Mouse (Mus musculus): ENCODE data around the gene Pex11a. TPM values are rescaled to one million over a fixed set of nuclear protein-coding genes. Genes with fewer than 3 reads are reported as not detected.
"Not testable (repeated sequence)": the region's sequence is repeated elsewhere in the genome, so short reads cannot be mapped to it uniquely, and the experiment has no call there.

Gene Pex11a
- 8.4 TPM in 2 replicates for polyA plus RNA-seq (2014; fragmentation: Nextera tagmentation; extraction: Ambion mirVana)

DNA sequence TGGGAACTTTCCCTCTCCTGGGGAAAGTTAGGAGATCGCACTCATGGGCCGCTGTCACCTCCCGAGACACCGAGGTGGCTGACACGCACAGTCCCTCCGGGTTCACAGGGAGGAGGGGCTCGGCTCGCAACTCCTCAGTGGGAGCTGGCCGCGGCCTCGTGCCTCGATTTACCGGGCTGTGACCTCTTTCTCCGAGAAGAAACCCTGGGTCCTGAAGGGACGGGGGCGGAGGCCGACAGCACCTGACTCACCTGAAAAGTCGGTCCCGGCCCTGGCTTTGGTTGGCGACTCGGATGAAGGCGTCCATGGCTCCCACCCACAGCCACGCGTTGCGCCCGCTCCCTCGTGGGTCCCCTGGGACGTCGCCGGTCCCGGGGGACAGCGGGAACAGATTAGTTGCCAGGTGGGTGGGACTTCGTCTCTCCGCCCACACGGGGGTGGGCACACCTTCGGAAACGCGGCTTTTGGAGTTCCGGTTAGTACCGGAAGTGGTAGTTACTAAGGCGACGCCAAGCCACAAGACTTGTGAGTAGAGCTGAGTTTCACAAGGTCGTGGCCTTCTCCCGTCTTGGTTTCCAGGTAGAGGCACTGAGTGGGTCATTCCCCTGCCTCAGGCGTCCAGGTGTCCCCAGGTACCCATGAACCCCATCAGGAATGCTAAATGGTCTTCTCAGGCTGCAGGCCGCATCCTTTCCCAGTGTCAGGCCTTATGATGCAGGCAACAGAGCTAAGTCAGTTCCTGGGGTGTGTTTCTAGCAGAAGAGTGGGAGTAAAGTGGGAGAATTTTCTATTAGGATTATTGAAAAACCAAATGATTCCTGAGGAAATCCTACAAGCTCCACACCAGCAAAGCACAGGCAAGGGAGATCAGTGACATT lies at the start of gene Pex11a, which contains the start of gene Wdr93:
TSS of gene Pex11a (minus strand) at position 473 of the 878 bp plus-strand sequence.
TSS of gene Wdr93 (plus strand) at position 505 of the 878 bp plus-strand sequence.
- ATAC-seq (ENCODE audit: low FRiP score) (peak; percentile 81), DNase-seq (ENCODE audit: low spot score, missing footprints) (peak; percentile 95)
- H3K9ac ChIP-seq (ENCODE audit: low read length) = peak within 1 kb of the TSS; percentile 71
- H3K4me3 ChIP-seq (ENCODE audit: low read depth, low read length) = peak within 1 kb of the TSS; percentile 69
- H3K27ac ChIP-seq (ENCODE audit: low read depth, low read length) = no peak within 1 kb of the TSS
- peak within 1 kb of the TSS; percentile 100 for H3K4me2 ChIP-seq
- no peaks in the 10 kb centered on the region for H3K27me3 ChIP-seq (ENCODE audit: control insufficient read depth, insufficient read depth, low read length)
- no peaks in the 10 kb centered on the region for H3K36me3 ChIP-seq (ENCODE audit: control insufficient read depth, insufficient read depth, low read length)
- H3K9me3 ChIP-seq (ENCODE audit: control insufficient read depth, low read length) = no peaks in the 10 kb centered on the region
- 3% methylated on average over 44 of the region's 46 CpGs for WGBS
- H3K4me1 ChIP-seq (ENCODE audit: control insufficient read depth, insufficient read depth, low read length) = no peaks in the 10 kb centered on the region; the same call in 1 of the 2 replicates

DNA sequence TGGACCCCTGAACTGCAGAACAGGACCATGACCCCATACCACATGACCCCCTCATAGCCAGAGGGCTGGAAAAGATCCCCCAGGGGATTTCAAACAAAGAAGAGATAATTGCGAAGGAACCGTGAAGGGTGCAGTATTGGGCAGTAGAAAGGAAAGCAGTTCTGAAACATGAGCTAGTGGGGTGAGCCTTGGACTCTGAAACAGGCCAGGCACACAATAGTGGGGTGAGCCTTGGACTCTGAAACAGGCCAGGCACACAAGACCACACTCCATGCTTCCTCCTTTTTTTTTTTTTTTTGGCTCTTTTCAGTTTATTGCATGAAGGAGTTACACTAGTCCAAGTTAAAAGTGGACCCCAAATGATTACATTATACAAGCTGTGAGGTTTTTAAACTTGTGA lies 46.9 kb upstream of the Pex11a start:
- WGBS = 21% methylated on average over 2 of the region's 2 CpGs

DNA sequence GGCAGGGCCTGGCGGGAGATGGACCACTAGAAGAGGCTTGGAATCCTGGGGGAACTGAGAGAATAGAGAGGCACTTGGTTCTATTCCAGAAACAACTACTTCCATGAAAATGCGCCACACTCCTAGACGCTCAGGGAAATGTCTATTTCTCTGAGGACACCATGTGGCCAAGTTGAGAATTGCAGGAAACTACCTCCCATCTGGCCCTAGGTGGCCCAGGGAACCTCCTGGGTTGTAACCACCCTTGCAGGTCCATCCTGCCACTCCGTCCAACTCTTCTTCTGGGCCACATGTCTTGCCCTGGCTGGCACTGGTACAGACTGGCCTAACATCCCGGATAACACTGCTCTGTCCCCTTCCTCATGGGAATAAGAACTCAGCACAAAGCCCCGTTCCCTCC lies 43.4 kb upstream of the Pex11a start:
- Histone ChIP-seq H3K27ac (ENCODE audit: low read depth, low read length) (no peak overlapping the region), H3K4me2 (no peak overlapping the region), H3K4me3 (ENCODE audit: low read depth, low read length) (no peak overlapping the region), H3K9ac (ENCODE audit: low read length) (no peak overlapping the region), H3K4me1 (ENCODE audit: control insufficient read depth, insufficient read depth, low read length) (no peaks in the 10 kb centered on the region; the same call in 1 of the 2 replicates), H3K36me3 (ENCODE audit: control insufficient read depth, insufficient read depth, low read length) (no peaks in the 10 kb centered on the region), H3K27me3 (ENCODE audit: control insufficient read depth, insufficient read depth, low read length) (peaks cover 4% of the 10 kb centered on the region), H3K9me3 (ENCODE audit: control insufficient read depth, low read length) (no peaks in the 10 kb centered on the region)
- WGBS = 18% methylated on average over 6 of the region's 6 CpGs
- ATAC-seq (ENCODE audit: low FRiP score) = peak; percentile 58; the same call in 1 of the 2 replicates
- DNase-seq (ENCODE audit: low spot score, missing footprints) = peak; percentile 98

More for the DNA sequence above, 46.9 kb upstream of the Pex11a start:
- not testable (repeated sequence) for H3K4me2 ChIP-seq; H3K4me1 ChIP-seq (ENCODE audit: control insufficient read depth, insufficient read depth, low read length); H3K4me3 ChIP-seq (ENCODE audit: low read depth, low read length); H3K9ac ChIP-seq (ENCODE audit: low read length); H3K9me3 ChIP-seq (ENCODE audit: control insufficient read depth, low read length); H3K27ac ChIP-seq (ENCODE audit: low read depth, low read length); ATAC-seq (ENCODE audit: low FRiP score); H3K36me3 ChIP-seq (ENCODE audit: control insufficient read depth, insufficient read depth, low read length)
- DNase-seq (ENCODE audit: low spot score, missing footprints) = peak; percentile 19
- peaks cover 36% of the 10 kb centered on the region for H3K27me3 ChIP-seq (ENCODE audit: control insufficient read depth, insufficient read depth, low read length)

DNA sequence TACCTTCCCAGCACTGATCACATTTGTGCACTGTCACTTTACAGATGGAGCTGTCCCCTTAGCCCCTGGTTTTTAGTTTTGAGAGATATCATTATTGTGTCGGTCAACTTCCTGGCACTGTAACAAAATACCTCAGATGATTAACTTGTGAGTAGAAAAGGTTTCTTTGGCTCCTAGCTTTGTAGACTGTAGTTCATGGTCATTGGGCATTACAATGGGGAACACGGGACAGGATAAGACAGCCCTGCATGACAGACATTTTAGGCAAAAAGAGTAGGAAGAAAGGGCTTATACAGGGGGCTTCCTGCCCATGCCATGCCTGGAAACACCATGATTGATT lies 39.6 kb upstream of the Pex11a start:
- peak; percentile 74 for DNase-seq (ENCODE audit: low spot score, missing footprints)
- Histone ChIP-seq H3K36me3 (ENCODE audit: control insufficient read depth, insufficient read depth, low read length) (no peaks in the 10 kb centered on the region), H3K4me2 (no peak overlapping the region), H3K27ac (ENCODE audit: low read depth, low read length) (no peak overlapping the region), H3K9ac (ENCODE audit: low read length) (no peak overlapping the region), H3K27me3 (ENCODE audit: control insufficient read depth, insufficient read depth, low read length) (no peaks in the 10 kb centered on the region), H3K4me1 (ENCODE audit: control insufficient read depth, insufficient read depth, low read length) (no peaks in the 10 kb centered on the region), H3K9me3 (ENCODE audit: control insufficient read depth, low read length) (no peaks in the 10 kb centered on the region), H3K4me3 (ENCODE audit: low read depth, low read length) (no peak overlapping the region)
- no peak for ATAC-seq (ENCODE audit: low FRiP score)
- 89% methylated on average over 2 of the region's 2 CpGs for WGBS

DNA sequence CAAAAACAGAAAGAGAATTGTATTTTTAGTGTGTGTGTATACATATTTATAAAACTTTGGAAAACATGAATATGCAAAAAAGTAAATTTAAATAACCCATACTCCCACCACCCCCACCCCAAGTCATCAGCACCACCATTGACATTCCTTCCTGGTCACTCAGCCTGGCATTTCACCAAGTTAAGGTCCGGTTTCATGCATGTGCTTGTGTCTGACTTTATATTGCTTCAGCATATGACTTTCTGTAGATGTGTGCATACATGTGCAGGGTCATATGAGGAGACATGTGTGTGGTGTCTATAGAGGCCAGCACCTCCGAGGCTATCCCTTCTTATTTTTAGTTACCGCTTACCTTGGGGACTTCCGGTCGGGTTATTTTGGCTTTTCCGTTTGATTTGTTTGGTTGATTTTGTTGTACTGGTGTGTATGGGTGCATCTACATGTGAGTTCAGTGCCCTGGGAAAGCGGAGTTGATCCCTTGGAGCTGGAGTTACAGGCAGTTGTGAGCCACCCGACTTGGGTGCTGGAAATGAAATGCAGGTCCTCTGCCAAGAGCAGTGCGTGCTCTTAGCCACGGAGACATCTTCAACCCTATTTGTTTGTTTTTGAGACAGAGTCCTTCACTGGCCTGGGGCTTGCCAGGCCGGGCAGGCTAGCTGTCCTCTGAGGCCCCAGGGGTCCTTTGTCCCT lies 39.0 kb upstream of the Pex11a start:
- no peaks in the 10 kb centered on the region for H3K4me1 ChIP-seq (ENCODE audit: control insufficient read depth, insufficient read depth, low read length)
- no peak for ATAC-seq (ENCODE audit: low FRiP score)
- peak; percentile 72 for DNase-seq (ENCODE audit: low spot score, missing footprints)
- no peaks in the 10 kb centered on the region for H3K9me3 ChIP-seq (ENCODE audit: control insufficient read depth, low read length)
- H3K9ac ChIP-seq (ENCODE audit: low read length) = no peak overlapping the region
- H3K27me3 ChIP-seq (ENCODE audit: control insufficient read depth, insufficient read depth, low read length) = no peaks in the 10 kb centered on the region
- H3K36me3 ChIP-seq (ENCODE audit: control insufficient read depth, insufficient read depth, low read length) = no peaks in the 10 kb centered on the region
- H3K4me2 ChIP-seq = no peak overlapping the region
- H3K4me3 ChIP-seq (ENCODE audit: low read depth, low read length) = no peak overlapping the region
- WGBS = 79% methylated on average over 11 of the region's 11 CpGs
- no peak overlapping the region for H3K27ac ChIP-seq (ENCODE audit: low read depth, low read length)

DNA sequence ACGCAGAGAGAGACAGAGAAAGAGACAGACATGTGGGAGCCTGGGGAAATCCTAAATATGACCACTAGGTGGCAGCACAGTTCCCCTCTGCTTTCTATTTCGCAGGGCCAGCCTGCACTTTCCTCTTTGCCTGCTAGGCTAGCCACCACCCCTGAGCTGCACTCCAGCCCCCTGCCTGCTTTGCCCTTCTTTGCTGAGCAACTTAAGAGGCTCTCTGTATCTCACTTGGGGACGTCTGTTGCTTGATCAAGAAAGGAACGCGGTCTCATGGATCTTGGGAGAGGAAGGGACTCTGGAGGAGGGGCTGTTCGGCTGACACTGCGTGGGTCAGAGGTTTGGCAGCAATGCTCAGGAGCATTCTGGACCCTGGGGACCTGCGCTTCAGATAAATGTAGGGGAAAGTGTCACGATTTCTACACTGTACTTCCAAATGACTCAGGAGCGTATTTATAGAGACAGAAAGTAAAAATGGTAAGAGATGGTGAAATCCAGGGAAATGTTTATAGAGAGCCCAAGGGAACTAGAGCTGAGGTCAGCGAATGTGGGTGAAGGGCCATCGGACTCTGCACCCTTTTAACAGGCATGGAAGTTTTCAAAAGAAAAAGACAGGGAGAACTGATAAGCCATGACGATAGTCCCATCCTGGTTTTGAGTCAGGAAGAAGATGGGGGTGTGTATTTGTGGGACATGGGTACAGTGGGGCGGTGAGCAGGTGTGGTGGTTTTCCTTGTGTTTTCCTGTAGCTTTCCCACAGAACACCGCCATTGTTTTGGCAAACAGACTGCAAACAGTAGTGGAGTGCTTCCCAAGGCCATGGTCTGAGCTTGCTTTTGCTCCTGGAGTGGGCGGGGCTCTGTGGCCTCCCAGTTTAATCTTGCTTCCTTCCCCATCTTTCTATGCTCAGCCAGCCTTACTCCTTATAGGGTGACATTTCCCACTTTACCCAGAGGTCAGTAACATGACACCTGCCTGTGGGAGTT lies 38.0 kb upstream of the Pex11a start:
- ATAC-seq (ENCODE audit: low FRiP score) (peak; percentile 33; the same call in 1 of the 2 replicates), DNase-seq (ENCODE audit: low spot score, missing footprints) (peak; percentile 98)
- Histone ChIP-seq H3K4me2 (peak overlapping the region; percentile 26), H3K27ac (ENCODE audit: low read depth, low read length) (no peak overlapping the region), H3K27me3 (ENCODE audit: control insufficient read depth, insufficient read depth, low read length) (no peaks in the 10 kb centered on the region), H3K4me1 (ENCODE audit: control insufficient read depth, insufficient read depth, low read length) (no peaks in the 10 kb centered on the region), H3K4me3 (ENCODE audit: low read depth, low read length) (no peak overlapping the region), H3K9ac (ENCODE audit: low read length) (no peak overlapping the region), H3K36me3 (ENCODE audit: control insufficient read depth, insufficient read depth, low read length) (no peaks in the 10 kb centered on the region), H3K9me3 (ENCODE audit: control insufficient read depth, low read length) (no peaks in the 10 kb centered on the region)
- 30% methylated on average over 16 of the region's 16 CpGs for WGBS

DNA sequence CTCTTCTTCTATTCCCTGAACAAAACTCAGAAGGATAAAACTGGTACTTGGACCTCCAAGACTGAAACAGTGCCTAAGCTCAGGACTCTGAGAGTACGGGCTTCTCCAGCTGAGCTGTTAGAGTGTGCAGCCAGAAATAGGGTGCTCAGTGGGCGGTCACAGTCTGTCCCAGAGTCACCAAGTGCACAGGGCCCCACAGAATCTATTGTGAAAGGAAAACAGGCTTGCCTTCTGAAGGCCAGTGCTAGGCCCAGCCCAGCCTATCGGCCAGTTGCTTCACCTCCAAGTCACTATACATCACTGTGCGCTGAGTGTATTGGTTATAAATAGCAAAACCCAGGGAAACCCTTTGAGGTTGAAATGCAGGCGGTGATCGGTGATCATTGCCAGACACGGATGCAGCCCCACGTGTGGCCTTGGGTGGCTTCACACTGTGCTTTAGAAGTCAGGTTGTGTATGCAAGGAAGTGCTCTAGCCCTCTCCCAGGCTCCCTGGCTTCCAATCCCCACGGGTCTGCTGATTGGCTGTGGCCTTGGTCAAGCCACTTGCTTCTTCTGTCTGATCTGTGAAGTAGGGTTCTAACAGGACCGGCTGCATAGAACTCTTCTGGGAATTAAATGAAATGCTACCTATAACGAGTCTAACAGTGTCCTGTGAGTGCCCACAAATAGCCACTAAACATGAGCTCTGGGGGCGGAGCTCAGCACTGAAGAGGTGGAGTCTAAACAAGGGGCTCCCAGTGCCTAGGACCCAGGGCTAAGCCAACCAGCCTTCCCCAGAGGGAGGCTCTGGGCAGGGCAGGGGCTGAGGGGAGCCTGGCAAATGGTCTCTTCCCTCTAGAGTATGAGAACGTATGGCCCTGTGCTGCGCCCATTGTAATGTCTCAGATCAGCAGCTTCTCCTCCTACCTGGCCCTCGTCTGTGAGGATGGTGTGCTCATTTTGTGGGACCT lies 28.9 kb upstream of the Pex11a start:
- Histone ChIP-seq H3K4me3 (ENCODE audit: low read depth, low read length) (no peak overlapping the region), H3K4me2 (no peak overlapping the region), H3K9me3 (ENCODE audit: control insufficient read depth, low read length) (no peaks in the 10 kb centered on the region), H3K4me1 (ENCODE audit: control insufficient read depth, insufficient read depth, low read length) (no peaks in the 10 kb centered on the region), H3K9ac (ENCODE audit: low read length) (no peak overlapping the region), H3K36me3 (ENCODE audit: control insufficient read depth, insufficient read depth, low read length) (no peaks in the 10 kb centered on the region), H3K27me3 (ENCODE audit: control insufficient read depth, insufficient read depth, low read length) (no peaks in the 10 kb centered on the region), H3K27ac (ENCODE audit: low read depth, low read length) (no peak overlapping the region)
- DNase-seq (ENCODE audit: low spot score, missing footprints) (peak; percentile 83), ATAC-seq (ENCODE audit: low FRiP score) (no peak)
- WGBS = 47% methylated on average over 15 of the region's 15 CpGs

DNA sequence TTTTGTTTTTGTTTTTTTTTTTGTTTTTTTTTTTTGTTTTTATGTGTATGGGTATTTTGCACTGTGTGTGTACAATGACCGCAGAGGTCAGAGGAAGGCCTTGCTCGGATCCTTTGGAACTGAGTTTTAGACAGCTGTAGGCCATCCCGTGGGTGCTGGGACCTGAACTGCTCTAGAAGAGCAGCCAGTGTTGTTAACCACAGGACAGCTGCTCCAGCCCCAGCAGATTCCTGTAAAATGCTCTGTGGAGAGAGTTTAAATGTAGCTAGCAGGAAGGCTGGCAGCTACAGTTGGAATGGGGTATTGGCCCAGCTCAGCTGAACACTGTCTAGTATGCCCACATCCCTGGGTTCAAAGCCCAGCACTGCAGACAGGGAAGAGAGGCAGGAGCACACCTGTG lies 26.7 kb upstream of the Pex11a start:
- Histone ChIP-seq H3K27me3 (ENCODE audit: control insufficient read depth, insufficient read depth, low read length) (no peaks in the 10 kb centered on the region), H3K9ac (ENCODE audit: low read length) (no peak overlapping the region), H3K4me2 (no peak overlapping the region), H3K9me3 (ENCODE audit: control insufficient read depth, low read length) (no peaks in the 10 kb centered on the region), H3K4me1 (ENCODE audit: control insufficient read depth, insufficient read depth, low read length) (no peaks in the 10 kb centered on the region), H3K4me3 (ENCODE audit: low read depth, low read length) (no peak overlapping the region), H3K27ac (ENCODE audit: low read depth, low read length) (no peak overlapping the region), H3K36me3 (ENCODE audit: control insufficient read depth, insufficient read depth, low read length) (no peaks in the 10 kb centered on the region)
- DNase-seq (ENCODE audit: low spot score, missing footprints) (peak; percentile 60), ATAC-seq (ENCODE audit: low FRiP score) (no peak)
- WGBS = 85% methylated on average over 3 of the region's 3 CpGs
